Mouse (Mus musculus): Measurements from ENCODE around the gene Mpp3. TPM values are rescaled to one million over a fixed set of nuclear protein-coding genes. Genes with fewer than 3 reads are reported as not detected.

The Mpp3 gene
- polyA plus RNA-seq, 1 experiment from 2014 or later, result 10.3 TPM

GRCm38 (mm10) chr11:101983431-101983921, 44.8 kb downstream of the Mpp3 start:
- 0 out of 2 replicates have a peak, but pooled peaks cover 6% of the 10 kb centered on the region for H3K36me3 ChIP-seq (replicated peaks)
- peaks cover 44% of the 10 kb centered on the region for H3K4me1 ChIP-seq
- peaks cover 35% of the 10 kb centered on the region for H3K27me3 ChIP-seq (replicated peaks; ENCODE audit: low read depth, poor library complexity, severe bottlenecking)
- no peak for DNase-seq (ENCODE audit: low spot score)
- H3K4me3 ChIP-seq, result peak overlapping the region; percentile 80
- H3K9me3 ChIP-seq, result no peaks in the 10 kb centered on the region
- WGBS, result 74% methylated on average over 10 of the region's 10 CpGs
- peak overlapping the region; percentile 27 for H3K27ac ChIP-seq (replicated peaks)

GRCm38 (mm10) chr11:101982981-101983411, 45.3 kb downstream of the Mpp3 start:
- 55% methylated on average over 6 of the region's 6 CpGs for WGBS
- Histone ChIP-seq H3K27me3 (replicated peaks; ENCODE audit: low read depth, poor library complexity, severe bottlenecking) (peaks cover 31% of the 10 kb centered on the region), H3K36me3 (replicated peaks) (0 out of 2 replicates have a peak, but pooled peaks cover 6% of the 10 kb centered on the region), H3K4me3 (peak overlapping the region; percentile 80), H3K4me1 (peaks cover 48% of the 10 kb centered on the region), H3K27ac (replicated peaks) (peak overlapping the region; percentile 27), H3K9me3 (no peaks in the 10 kb centered on the region)
- DNase-seq (ENCODE audit: low spot score), result no peak

GRCm38 (mm10) chr11:101981850-101982249, 46.4 kb downstream of the Mpp3 start:
- Histone ChIP-seq H3K9me3 (no peaks in the 10 kb centered on the region), H3K27ac (replicated peaks) (no peak overlapping the region), H3K4me3 (no peak overlapping the region), H3K27me3 (replicated peaks; ENCODE audit: low read depth, poor library complexity, severe bottlenecking) (peaks cover 20% of the 10 kb centered on the region), H3K36me3 (replicated peaks) (0 out of 2 replicates have a peak, but pooled peaks cover 6% of the 10 kb centered on the region), H3K4me1 (peaks cover 57% of the 10 kb centered on the region)
- WGBS, result 76% methylated on average over 12 of the region's 12 CpGs
- no peak for DNase-seq (ENCODE audit: low spot score)

GRCm38 (mm10) chr11:101980603-101981157, 47.6 kb downstream of the Mpp3 start:
- H3K4me3 ChIP-seq, result 0 out of 2 replicates have a peak overlapping the region, but pooled peaks have one; percentile 2
- no peak overlapping the region for H3K27ac ChIP-seq (replicated peaks)
- DNase-seq (ENCODE audit: low spot score), result no peak
- H3K9me3 ChIP-seq, result no peaks in the 10 kb centered on the region
- H3K36me3 ChIP-seq (replicated peaks), result 0 out of 2 replicates have a peak, but pooled peaks cover 6% of the 10 kb centered on the region
- H3K27me3 ChIP-seq (replicated peaks; ENCODE audit: low read depth, poor library complexity, severe bottlenecking), result peaks cover 14% of the 10 kb centered on the region
- WGBS, result 71% methylated on average over 9 of the region's 9 CpGs
- peaks cover 54% of the 10 kb centered on the region for H3K4me1 ChIP-seq

GRCm38 (mm10) chr11:101979140-101979539, 49.1 kb downstream of the Mpp3 start:
- peaks cover 9% of the 10 kb centered on the region; the same call in 1 of the 2 replicates for H3K36me3 ChIP-seq (replicated peaks)
- 85% methylated on average over 5 of the region's 5 CpGs for WGBS

GRCm38 (mm10) chr11:101976949-101977348, 51.3 kb downstream of the Mpp3 start:
- Histone ChIP-seq H3K9me3 (no peaks in the 10 kb centered on the region), H3K27me3 (replicated peaks; ENCODE audit: low read depth, poor library complexity, severe bottlenecking) (no peaks in the 10 kb centered on the region), H3K27ac (replicated peaks) (no peak overlapping the region), H3K4me3 (no peak overlapping the region), H3K36me3 (replicated peaks) (peaks cover 9% of the 10 kb centered on the region; the same call in 1 of the 2 replicates), H3K4me1 (peaks cover 29% of the 10 kb centered on the region)
- DNase-seq (ENCODE audit: low spot score), result no peak
- 96% methylated on average over 7 of the region's 7 CpGs for WGBS

More at GRCm38 (mm10) chr11:101979140-101979539, 49.1 kb downstream of the Mpp3 start:
- H3K27ac ChIP-seq (replicated peaks), result no peak overlapping the region
- no peaks in the 10 kb centered on the region for H3K27me3 ChIP-seq (replicated peaks; ENCODE audit: low read depth, poor library complexity, severe bottlenecking)
- no peak for DNase-seq (ENCODE audit: low spot score)
- peaks cover 48% of the 10 kb centered on the region for H3K4me1 ChIP-seq
- H3K9me3 ChIP-seq, result no peaks in the 10 kb centered on the region
- H3K4me3 ChIP-seq, result no peak overlapping the region

GRCm38 (mm10) chr11:101974923-101975322, 53.3 kb downstream of the Mpp3 start:
- Histone ChIP-seq H3K4me3 (no peak overlapping the region), H3K9me3 (no peaks in the 10 kb centered on the region), H3K27ac (replicated peaks) (no peak overlapping the region), H3K4me1 (peaks cover 18% of the 10 kb centered on the region), H3K27me3 (replicated peaks; ENCODE audit: low read depth, poor library complexity, severe bottlenecking) (no peaks in the 10 kb centered on the region), H3K36me3 (replicated peaks) (peaks cover 3% of the 10 kb centered on the region; the same call in 1 of the 2 replicates)
- 50% methylated on average over 9 of the region's 9 CpGs for WGBS
- DNase-seq (ENCODE audit: low spot score), result no peak

GRCm38 (mm10) chr11:101974181-101974580, 54.1 kb downstream of the Mpp3 start:
- H3K27ac ChIP-seq (replicated peaks), result 0 out of 2 replicates have a peak overlapping the region, but pooled peaks have one; percentile 19
- no peaks in the 10 kb centered on the region for H3K27me3 ChIP-seq (replicated peaks; ENCODE audit: low read depth, poor library complexity, severe bottlenecking)
- H3K9me3 ChIP-seq, result no peaks in the 10 kb centered on the region
- H3K4me3 ChIP-seq, result no peak overlapping the region
- no peak for DNase-seq (ENCODE audit: low spot score)
- peaks cover 18% of the 10 kb centered on the region for H3K4me1 ChIP-seq
- WGBS, result 57% methylated on average over 6 of the region's 6 CpGs
- H3K36me3 ChIP-seq (replicated peaks), result peaks cover 3% of the 10 kb centered on the region; the same call in 1 of the 2 replicates

- Histone ChIP-seq H3K27me3 (replicated peaks; ENCODE audit: low read depth, poor library complexity, severe bottlenecking) (peaks cover under 1% of the 10 kb centered on the region), H3K27ac (replicated peaks) (no peak overlapping the region), H3K4me3 (no peak overlapping the region), H3K4me1 (peaks cover 21% of the 10 kb centered on the region), H3K36me3 (replicated peaks) (peaks cover 3% of the 10 kb centered on the region; the same call in 1 of the 2 replicates), H3K9me3 (no peaks in the 10 kb centered on the region)
- 87% methylated on average over 9 of the region's 9 CpGs for WGBS
- DNase-seq (ENCODE audit: low spot score), result no peak
Measured at GRCm38 (mm10) chr11:101973496-101973895, 54.8 kb downstream of the Mpp3 start.

GRCm38 (mm10) chr11:101972651-101973050, 55.6 kb downstream of the Mpp3 start:
- no peak overlapping the region for H3K27ac ChIP-seq (replicated peaks)

GRCm38 (mm10) chr11:101972097-101972496, 56.2 kb downstream of the Mpp3 start:
- no peak overlapping the region for H3K27ac ChIP-seq (replicated peaks)
- H3K4me1 ChIP-seq, result peaks cover 23% of the 10 kb centered on the region
- no peak overlapping the region for H3K4me3 ChIP-seq
- no peaks in the 10 kb centered on the region for H3K9me3 ChIP-seq
- no peak for DNase-seq (ENCODE audit: low spot score)
- 75% methylated on average over 3 of the region's 3 CpGs for WGBS
- H3K27me3 ChIP-seq (replicated peaks; ENCODE audit: low read depth, poor library complexity, severe bottlenecking), result peaks cover 15% of the 10 kb centered on the region
- H3K36me3 ChIP-seq (replicated peaks), result peaks cover 3% of the 10 kb centered on the region; the same call in 1 of the 2 replicates

More at GRCm38 (mm10) chr11:101972651-101973050, 55.6 kb downstream of the Mpp3 start:
- peaks cover 3% of the 10 kb centered on the region; the same call in 1 of the 2 replicates for H3K36me3 ChIP-seq (replicated peaks)
- WGBS, result 89% methylated on average over 5 of the region's 5 CpGs
- peaks cover 22% of the 10 kb centered on the region for H3K4me1 ChIP-seq
- no peak for DNase-seq (ENCODE audit: low spot score)
- no peaks in the 10 kb centered on the region for H3K9me3 ChIP-seq
- H3K27me3 ChIP-seq (replicated peaks; ENCODE audit: low read depth, poor library complexity, severe bottlenecking), result peaks cover 9% of the 10 kb centered on the region
- no peak overlapping the region for H3K4me3 ChIP-seq

GRCm38 (mm10) chr11:101971410-101971809, 56.9 kb downstream of the Mpp3 start:
- Histone ChIP-seq H3K4me1 (peaks cover 30% of the 10 kb centered on the region), H3K27ac (replicated peaks) (no peak overlapping the region), H3K27me3 (replicated peaks; ENCODE audit: low read depth, poor library complexity, severe bottlenecking) (peaks cover 22% of the 10 kb centered on the region), H3K36me3 (replicated peaks) (peaks cover 3% of the 10 kb centered on the region; the same call in 1 of the 2 replicates), H3K4me3 (no peak overlapping the region), H3K9me3 (no peaks in the 10 kb centered on the region)
- WGBS, result 42% methylated on average over 3 of the region's 3 CpGs
- DNase-seq (ENCODE audit: low spot score), result no peak

GRCm38 (mm10) chr11:101969835-101970234, 58.4 kb downstream of the Mpp3 start:
- no peak overlapping the region for H3K4me3 ChIP-seq
- H3K27ac ChIP-seq (replicated peaks), result no peak overlapping the region
- no peaks in the 10 kb centered on the region for H3K9me3 ChIP-seq
- H3K4me1 ChIP-seq, result peaks cover 46% of the 10 kb centered on the region
- 83% methylated on average over 13 of the region's 13 CpGs for WGBS
- peaks cover 37% of the 10 kb centered on the region for H3K27me3 ChIP-seq (replicated peaks; ENCODE audit: low read depth, poor library complexity, severe bottlenecking)
- H3K36me3 ChIP-seq (replicated peaks), result peaks cover 3% of the 10 kb centered on the region; the same call in 1 of the 2 replicates
- DNase-seq (ENCODE audit: low spot score), result no peak

All from embryonic facial prominence, embryonic 10.5 days (tissue).